Mouse (Mus musculus) liver, adult 2 months (tissue): Measurements from ENCODE around the gene Capn15. TPM values are rescaled to one million over a fixed set of nuclear protein-coding genes. Genes with fewer than 3 reads are reported as not detected.

ENCODE experiments used
- DNase-seq: peaks from one replicate; pipeline ENCODE4 v3.0.0-alpha.2; 2011; ENCODE audit warnings: low read depth, low spot score; ENCODE audit errors: extremely low read depth
- H3K27ac ChIP-seq: fragments of 200-500 bp; replicated peaks from 2 replicates; pipeline ENCODE4 v1.5.1; 2012; ENCODE audit warnings: low read depth, mild to moderate bottlenecking, control low read depth, inconsistent platforms, low read length; ENCODE audit not compliant: insufficient read depth
- H3K27me3 ChIP-seq: fragments of 200-500 bp; 2 replicates; pipeline ENCODE4 v1.6.1; 2012; ENCODE audit warnings: mild to moderate bottlenecking, moderate library complexity, low read length, inconsistent platforms; ENCODE audit not compliant: control insufficient read depth, insufficient read depth
- H3K36me3 ChIP-seq: fragments of 200-500 bp; 2 replicates; pipeline ENCODE4 v1.6.1; 2012; ENCODE audit warnings: low read length, inconsistent platforms; ENCODE audit not compliant: control insufficient read depth, insufficient read depth
- H3K4me1 ChIP-seq: fragments of 200-500 bp; 2 replicates; pipeline ENCODE4 v1.6.1; 2011; ENCODE audit warnings: low read length; ENCODE audit not compliant: control insufficient read depth, insufficient read depth
- H3K4me3 ChIP-seq: fragments of 200-500 bp; 2 replicates; pipeline ENCODE4 v1.5.1; 2011; ENCODE audit warnings: low read depth, mild to moderate bottlenecking, control low read depth, low read length, moderate library complexity; ENCODE audit not compliant: insufficient read depth
- H3K79me2 ChIP-seq: fragments of 200-500 bp; 2 replicates; pipeline ENCODE4 v1.6.1; 2012; ENCODE audit warnings: inconsistent platforms, mild to moderate bottlenecking, low read length, moderate library complexity; ENCODE audit not compliant: control insufficient read depth, insufficient read depth
- H3K9ac ChIP-seq: fragments of 200-500 bp; 2 replicates; pipeline ENCODE4 v1.6.1; 2012; ENCODE audit warnings: low read depth, mild to moderate bottlenecking, control low read depth, inconsistent platforms, low read length
- CTCF ChIP-seq: fragments of 200-500 bp; IDR thresholded peaks from 2 replicates; pipeline ENCODE4 v1.5.1; 2011; ENCODE audit warnings: low read depth, low read length, control low read depth
- POLR2A ChIP-seq: fragments of 200-500 bp; IDR thresholded peaks from 2 replicates; pipeline ENCODE4 v1.6.1; 2011; ENCODE audit warnings: low read length, control low read depth; ENCODE audit not compliant: insufficient read depth; ENCODE audit errors: extremely low read depth
- WGBS: fragments of 180-500 bp; shearing (Covaris S2); methylation state at CpG from one replicate; pipeline ENCODE4 v1.1.7; 2018; 5-methylcytosine and 5-hydroxymethylcytosine counted together
- polyA plus RNA-seq: library from polyadenylated mRNA; depleted of rRNA; stranded (reverse); fragments of >200 nt; gene quantifications from 2 replicates; pipeline ENCODE4 v1.2.3, GENCODE M21; 2012; rRNA removed
- total RNA-seq: library from RNA; depleted of rRNA; stranded (reverse); fragments of >200 nt; gene quantifications from 2 replicates; pipeline ENCODE4 v1.2.3, GENCODE M21; 2014; rRNA removed

Gene Capn15
- total and polyA plus RNA-seq, 2 experiments = 1.8 to 23.3 TPM

GRCm38 (mm10) chr17:25913877-25914275 is 71.7 kb downstream of the Capn15 start:
- TF ChIP-seq POLR2A = no peak
- TF ChIP-seq CTCF = no peak
- Histone ChIP-seq H3K79me2 (peaks cover 40% of the 10 kb centered on the region), H3K36me3 (no peaks in the 10 kb centered on the region), H3K9ac (no peak overlapping the region), H3K27ac (peak overlapping the region; percentile 56), H3K4me1 (peaks cover 30% of the 10 kb centered on the region), H3K27me3 (no peaks in the 10 kb centered on the region), H3K4me3 (no peak overlapping the region)
- WGBS = 45% methylated on average over 1 of the region's 1 CpGs
- no peak for DNase-seq

GRCm38 (mm10) chr17:25913186-25913876 is 72.3 kb downstream of the Capn15 start:
- Histone ChIP-seq H3K27ac (peak overlapping the region; percentile 56), H3K4me3 (no peak overlapping the region), H3K36me3 (no peaks in the 10 kb centered on the region), H3K4me1 (peaks cover 25% of the 10 kb centered on the region), H3K79me2 (peaks cover 35% of the 10 kb centered on the region), H3K27me3 (no peaks in the 10 kb centered on the region), H3K9ac (no peak overlapping the region)
- TF ChIP-seq POLR2A = no peak
- TF ChIP-seq CTCF = no peak
- no peak for DNase-seq
- 50% methylated on average over 14 of the region's 14 CpGs for WGBS

DNA sequence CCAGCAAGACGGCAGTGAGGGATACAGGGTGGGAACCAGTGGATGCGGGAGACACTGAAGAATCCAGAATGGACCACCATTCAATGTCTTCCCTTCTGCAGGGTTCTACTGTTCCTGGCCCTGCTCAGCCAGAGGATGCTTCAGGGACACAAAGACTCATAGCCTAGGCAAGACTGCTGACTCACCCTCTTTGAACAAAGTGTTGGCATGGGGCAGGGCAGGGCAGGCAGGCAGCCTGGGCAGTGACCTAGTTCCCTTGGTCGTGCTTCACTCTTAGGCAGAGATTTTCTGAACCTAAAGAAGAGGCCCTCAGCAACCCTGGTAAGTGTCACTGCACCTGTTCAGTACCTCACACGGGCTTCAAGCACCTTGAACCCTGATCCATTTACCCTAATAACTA is 73.8 kb downstream of the Capn15 start:
- TF ChIP-seq CTCF (no peak), POLR2A (no peak)
- 62% methylated on average over 4 of the region's 4 CpGs for WGBS

More for the DNA sequence above, 73.8 kb downstream of the Capn15 start:
- Histone ChIP-seq H3K9ac (no peak overlapping the region), H3K36me3 (no peaks in the 10 kb centered on the region), H3K4me3 (no peak overlapping the region), H3K27ac (no peak overlapping the region), H3K79me2 (peaks cover 30% of the 10 kb centered on the region), H3K4me1 (peaks cover 20% of the 10 kb centered on the region), H3K27me3 (no peaks in the 10 kb centered on the region)
- peak; percentile 71 for DNase-seq

Other genes starting within 250 kb of the Capn15 start
Only the 30 nearest of the 32 such genes appear.
- gene Narfl, start 212.0 kb downstream of the Capn15 start, total RNA-seq = 14.9 and 20.6 TPM in 2 replicates
- 19.4 and 22.5 TPM in 2 replicates for gene Narfl, start 212.0 kb downstream of the Capn15 start, polyA plus RNA-seq
- 6.0 and 6.7 TPM in 2 replicates for gene Haghl, start 200.1 kb downstream of the Capn15 start, total RNA-seq
- 11.2 and 14.1 TPM in 2 replicates for gene Haghl, start 200.1 kb downstream of the Capn15 start, polyA plus RNA-seq
- gene Ccdc78, start 199.2 kb downstream of the Capn15 start, total RNA-seq = not detected in 2 replicates
- 0.06 TPM in 1 of 2 replicates, not detected in the other for gene Ccdc78, start 199.2 kb downstream of the Capn15 start, polyA plus RNA-seq
- gene Fam173a, start 192.9 kb downstream of the Capn15 start, total RNA-seq = 55.0 and 69.3 TPM in 2 replicates
- gene Fam173a, start 192.9 kb downstream of the Capn15 start, polyA plus RNA-seq = 89.3 and 106 TPM in 2 replicates
- 0.28 and 0.54 TPM in 2 replicates for gene AC134908.4, start 190.1 kb downstream of the Capn15 start, total RNA-seq
- 0.35 and 0.37 TPM in 2 replicates for gene AC134908.4, start 190.1 kb downstream of the Capn15 start, polyA plus RNA-seq
- gene Metrn, start 188.7 kb downstream of the Capn15 start, total RNA-seq = 11.7 and 22.2 TPM in 2 replicates
- gene Metrn, start 188.7 kb downstream of the Capn15 start, polyA plus RNA-seq = 21.6 and 37.1 TPM in 2 replicates
- 0.07 TPM in 1 of 2 replicates, not detected in the other for gene Fbxl16, start 176.7 kb downstream of the Capn15 start, total RNA-seq
- gene Fbxl16, start 176.7 kb downstream of the Capn15 start, polyA plus RNA-seq = 0.12 and 0.33 TPM in 2 replicates
- 13.3 and 15.6 TPM in 2 replicates for gene Wdr24, start 162.2 kb downstream of the Capn15 start, total RNA-seq
- 23.9 and 24.8 TPM in 2 replicates for gene Wdr24, start 162.2 kb downstream of the Capn15 start, polyA plus RNA-seq
- 25.6 and 30.5 TPM in 2 replicates for gene Jmjd8, start 156.9 kb downstream of the Capn15 start, total RNA-seq
- gene Jmjd8, start 156.9 kb downstream of the Capn15 start, polyA plus RNA-seq = 75.0 and 78.4 TPM in 2 replicates
- 50.4 and 55.3 TPM in 2 replicates for gene Stub1, start 152.4 kb downstream of the Capn15 start, total RNA-seq
- 81.3 and 94.4 TPM in 2 replicates for gene Stub1, start 152.4 kb downstream of the Capn15 start, polyA plus RNA-seq
- gene Rhbdl1, start 148.5 kb downstream of the Capn15 start, total RNA-seq = 0.40 and 0.74 TPM in 2 replicates
- 3.8 and 5.5 TPM in 2 replicates for gene Rhbdl1, start 148.5 kb downstream of the Capn15 start, polyA plus RNA-seq
- gene Gm20683, start 144.0 kb downstream of the Capn15 start, total RNA-seq = 2.7 and 4.8 TPM in 2 replicates
- gene Gm20683, start 144.0 kb downstream of the Capn15 start, polyA plus RNA-seq = 19.1 and 26.9 TPM in 2 replicates
- gene Rhot2, start 140.9 kb downstream of the Capn15 start, total RNA-seq = 18.0 and 20.9 TPM in 2 replicates
- gene Rhot2, start 140.9 kb downstream of the Capn15 start, polyA plus RNA-seq = 63.0 and 71.1 TPM in 2 replicates
- 2.7 and 3.3 TPM in 2 replicates for gene Wdr90, start 124.3 kb downstream of the Capn15 start, total RNA-seq
- 9.0 and 14.1 TPM in 2 replicates for gene Wdr90, start 124.3 kb downstream of the Capn15 start, polyA plus RNA-seq
- 26.1 and 36.0 TPM in 2 replicates for gene Mcrip2, start 117.0 kb downstream of the Capn15 start, total RNA-seq
- gene Mcrip2, start 117.0 kb downstream of the Capn15 start, polyA plus RNA-seq = 139 and 141 TPM in 2 replicates
- 129 and 131 TPM in 2 replicates for gene Mettl26, start 110.7 kb downstream of the Capn15 start, total RNA-seq
- 415 and 439 TPM in 2 replicates for gene Mettl26, start 110.7 kb downstream of the Capn15 start, polyA plus RNA-seq
- 0.07 and 0.09 TPM in 2 replicates for gene Wfikkn1, start 104.9 kb downstream of the Capn15 start, total RNA-seq
- 0.24 and 0.92 TPM in 2 replicates for gene Wfikkn1, start 104.9 kb downstream of the Capn15 start, polyA plus RNA-seq
- 6.1 and 7.2 TPM in 2 replicates for gene Rab40c, start 66.1 kb downstream of the Capn15 start, total RNA-seq
- 22.8 and 24.1 TPM in 2 replicates for gene Rab40c, start 66.1 kb downstream of the Capn15 start, polyA plus RNA-seq
- 11.5 and 16.0 TPM in 2 replicates for gene Pigq, start 40.9 kb downstream of the Capn15 start, total RNA-seq
- gene Pigq, start 40.9 kb downstream of the Capn15 start, polyA plus RNA-seq = 51.6 and 52.5 TPM in 2 replicates
- 1.2 TPM in 1 of 2 replicates, not detected in the other for gene Nhlrc4, start 40.8 kb downstream of the Capn15 start, total RNA-seq
- gene Nhlrc4, start 40.8 kb downstream of the Capn15 start, polyA plus RNA-seq = 0.04 TPM in 1 of 2 replicates, not detected in the other
- gene A930017K11Rik, start 33.2 kb downstream of the Capn15 start, total RNA-seq = not detected in 2 replicates
- not detected in 2 replicates for gene A930017K11Rik, start 33.2 kb downstream of the Capn15 start, polyA plus RNA-seq
- gene Rab11fip3, start 83.8 kb upstream of the Capn15 start, total RNA-seq = 4.6 and 7.7 TPM in 2 replicates
- 11.1 and 13.2 TPM in 2 replicates for gene Rab11fip3, start 83.8 kb upstream of the Capn15 start, polyA plus RNA-seq
- gene Decr2, start 104.5 kb upstream of the Capn15 start, total RNA-seq = 179 and 237 TPM in 2 replicates
- 147 and 154 TPM in 2 replicates for gene Decr2, start 104.5 kb upstream of the Capn15 start, polyA plus RNA-seq
- gene Nme4, start 109.8 kb upstream of the Capn15 start, total RNA-seq = 6.2 and 7.0 TPM in 2 replicates
- gene Nme4, start 109.8 kb upstream of the Capn15 start, polyA plus RNA-seq = 8.7 TPM in 2 replicates
- gene Tmem8, start 127.5 kb upstream of the Capn15 start, total RNA-seq = 8.8 and 10.0 TPM in 2 replicates
- gene Tmem8, start 127.5 kb upstream of the Capn15 start, polyA plus RNA-seq = 46.2 and 52.5 TPM in 2 replicates
- gene Mrpl28, start 137.7 kb upstream of the Capn15 start, total RNA-seq = 64.5 and 67.9 TPM in 2 replicates
- 80.6 and 87.6 TPM in 2 replicates for gene Mrpl28, start 137.7 kb upstream of the Capn15 start, polyA plus RNA-seq
- gene Axin1, start 152.9 kb upstream of the Capn15 start, total RNA-seq = 8.4 and 9.3 TPM in 2 replicates
- gene Axin1, start 152.9 kb upstream of the Capn15 start, polyA plus RNA-seq = 7.4 and 8.9 TPM in 2 replicates
- 1.6 and 6.0 TPM in 2 replicates for gene Pdia2, start 213.3 kb upstream of the Capn15 start, total RNA-seq
- not detected in 2 replicates for gene Pdia2, start 213.3 kb upstream of the Capn15 start, polyA plus RNA-seq
- gene Rgs11, start 217.2 kb upstream of the Capn15 start, total RNA-seq = 0.09 and 0.40 TPM in 2 replicates
- gene Rgs11, start 217.2 kb upstream of the Capn15 start, polyA plus RNA-seq = 0.22 and 0.25 TPM in 2 replicates
- gene Arhgdig, start 222.0 kb upstream of the Capn15 start, total RNA-seq = not detected in 2 replicates
- 0.09 TPM in 1 of 2 replicates, not detected in the other for gene Arhgdig, start 222.0 kb upstream of the Capn15 start, polyA plus RNA-seq